Mouse (Mus musculus): ENCODE data around the gene Armc10.

DNA sequence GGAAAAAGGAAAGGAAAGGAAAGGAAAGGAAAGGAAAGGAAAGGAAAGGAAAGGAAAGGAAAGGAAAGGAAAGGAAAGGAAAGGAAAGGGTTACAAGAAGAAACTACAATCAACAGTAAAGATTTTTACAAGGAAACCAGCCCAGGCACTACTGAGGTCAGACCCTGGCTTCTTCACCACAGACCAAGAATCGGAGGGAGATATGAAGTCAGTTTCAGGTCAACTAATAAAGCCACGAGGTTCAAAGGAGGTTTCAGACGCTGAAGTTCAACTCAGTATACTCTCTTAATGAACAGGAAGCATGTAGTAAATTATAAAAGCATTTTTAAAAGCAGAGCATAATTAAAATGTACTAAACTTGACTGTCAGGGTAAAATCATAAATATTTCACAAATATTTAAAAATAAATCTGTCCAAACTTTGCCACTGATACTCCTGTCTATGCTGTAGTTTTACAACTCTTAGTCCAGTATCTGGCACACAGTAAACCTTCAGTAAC is 47.8 kb downstream of the Armc10 start:
- TF ChIP-seq CTCF (IDR thresholded peaks at IDR 0.05; ENCODE audit: borderline replicate concordance, insufficient read depth, low read length), result no peak
- no peak for TF ChIP-seq POLR2A (IDR thresholded peaks at IDR 0.05; ENCODE audit: low read depth, low read length)
